28 mouse cellular contexts compared by ENCODE assay signal in the genomic region with DNA sequence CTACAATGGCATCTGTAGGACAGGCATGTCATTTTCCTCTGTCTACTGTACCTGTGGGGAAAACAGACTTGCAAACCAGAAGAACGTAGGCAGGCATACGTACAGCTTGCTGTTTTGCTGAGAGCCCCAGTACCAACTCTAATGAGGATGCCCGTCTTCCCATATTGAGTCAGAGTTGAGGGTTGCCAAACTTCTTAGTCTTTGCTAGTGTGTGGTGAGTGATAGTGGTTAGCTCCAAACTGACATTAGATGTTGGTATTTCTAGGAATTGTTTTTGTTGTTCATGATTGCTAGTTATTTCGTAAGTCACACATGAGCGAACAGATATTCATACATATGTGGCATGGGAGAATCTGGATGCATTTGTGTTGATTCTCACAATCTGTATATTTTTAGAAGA.
"Had no signal": no experiment of that assay in that cellular context is flagged by ENCODE, and none has a peak within 500 bp of the region (broad histone marks: within the 10 kb centered on the region; RNA-seq: fewer than 3 reads in every experiment).

No protein-coding gene starts in this region.

- ATAC-seq: forebrain, embryonic 13.5 days; forebrain, embryonic 14.5 days; forebrain, embryonic 15.5 days; forebrain, embryonic 16.5 days; forebrain, postnatal 0 days had no signal

- DNase-seq: cerebellum, adult 8-10 months; cerebellum, adult 9-10 months; cerebellum, adult 9-11 months; cerebellum, postnatal 10 days; cerebellum, postnatal 14 days; cerebellum, postnatal 25 days; cerebellum, postnatal 36 days; embryo, embryonic 11 days; forebrain, postnatal 0 days; gastrocnemius, adult 2 months; gastrocnemius, postnatal 10 days; gastrocnemius, postnatal 14 days; gastrocnemius, postnatal 25 days; gastrocnemius, postnatal 36 days; heart, adult 11 months; heart, adult 18-20 months; heart, adult 2 months had no signal

- H3K4me3 ChIP-seq: embryonic facial prominence, embryonic 10.5 days; embryonic facial prominence, embryonic 12.5 days; embryonic facial prominence, embryonic 13.5 days; embryonic facial prominence, embryonic 15.5 days; erythroblast, embryonic 14.5 days; forebrain, embryonic 10.5 days; forebrain, embryonic 12.5 days; forebrain, embryonic 13.5 days; forebrain, embryonic 15.5 days; gastrocnemius, adult 2 months; heart, adult 2 months had no signal

- H3K27ac ChIP-seq: embryonic facial prominence, embryonic 10.5 days; embryonic facial prominence, embryonic 12.5 days; embryonic facial prominence, embryonic 13.5 days; embryonic facial prominence, embryonic 15.5 days; forebrain, embryonic 10.5 days; forebrain, embryonic 12.5 days; forebrain, embryonic 13.5 days; forebrain, embryonic 15.5 days; gastrocnemius, adult 2 months; heart, adult 2 months had no signal
